Mouse (Mus musculus): ENCODE data around the gene Nfkbia.
A peak's percentile ranks its signal among the peaks of the same experiment; 100 is the strongest.

The Nfkbia gene

DNA sequence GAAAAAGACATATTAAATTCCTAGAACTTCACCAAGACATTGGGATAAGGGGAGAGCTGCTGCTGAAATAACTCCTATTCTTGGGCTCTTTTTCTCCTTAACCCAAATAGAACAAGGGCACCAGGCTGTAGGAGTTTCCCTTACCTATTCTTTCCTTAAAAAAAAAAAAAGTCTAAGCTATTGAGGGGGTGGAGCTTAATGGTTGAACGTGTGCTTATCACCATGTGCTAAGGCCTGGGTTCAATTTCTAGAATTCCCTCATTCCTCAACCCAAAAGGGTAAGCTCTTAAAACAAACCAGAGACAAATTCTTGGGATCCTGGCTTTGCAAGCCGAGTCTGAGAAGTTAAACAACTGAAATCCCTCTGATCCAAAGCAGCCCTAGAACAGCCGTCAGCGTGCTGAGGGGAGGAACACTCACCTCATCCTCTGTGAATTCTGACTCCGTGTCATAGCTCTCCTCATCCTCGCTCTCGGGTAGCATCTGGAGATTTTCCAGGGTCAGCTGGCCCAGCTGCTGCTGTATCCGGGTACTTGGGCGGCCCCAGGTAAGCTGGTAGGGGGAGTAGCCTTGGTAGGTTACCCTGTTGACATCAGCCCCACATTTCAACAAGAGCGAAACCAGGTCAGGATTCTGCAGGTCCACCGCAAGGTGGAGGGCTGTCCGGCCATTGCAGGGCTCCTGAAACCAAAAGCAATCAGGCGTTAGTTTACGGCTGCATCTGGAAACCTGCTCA is 2.3 kb downstream of the Nfkbia start:
- DNase-seq: no peak

DNA sequence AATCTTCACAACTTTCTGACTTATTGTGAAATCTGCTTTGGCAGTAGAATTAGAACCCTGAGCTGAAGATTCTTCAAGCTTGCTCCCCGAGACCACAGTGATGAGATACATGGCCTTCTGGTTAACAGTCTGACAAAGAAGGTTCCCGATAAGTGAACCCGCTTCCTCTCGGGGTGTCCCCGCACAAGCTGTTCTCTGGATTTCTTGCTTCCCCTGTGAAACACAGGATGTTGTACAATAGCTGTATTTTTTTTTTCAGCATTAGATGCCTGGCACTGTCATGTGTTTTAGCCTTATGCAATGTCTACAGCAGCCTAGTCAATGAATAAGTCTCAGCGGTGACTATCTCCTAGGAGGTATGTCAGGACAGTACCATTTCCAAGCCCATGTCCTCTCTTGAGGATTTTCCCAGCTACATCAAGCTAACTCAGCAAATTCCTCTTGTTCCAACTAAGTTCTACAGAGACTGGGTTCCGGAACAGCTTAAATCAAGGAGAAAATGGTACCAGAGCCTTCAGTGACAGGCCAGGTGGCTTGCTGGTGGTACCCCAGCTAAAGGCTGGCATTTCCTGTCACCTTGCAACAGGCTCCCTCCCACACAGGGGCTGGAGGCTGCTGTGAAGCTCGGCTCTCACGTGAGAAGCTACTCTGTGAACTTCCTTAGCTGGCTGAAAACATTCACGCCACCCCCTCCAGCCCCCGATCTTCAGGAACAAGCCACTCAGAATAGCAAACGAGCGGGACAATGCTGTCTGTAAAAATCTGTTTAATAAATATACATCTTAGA is 3.6 kb downstream of the Nfkbia start:
- DNase-seq: no peak

DNA sequence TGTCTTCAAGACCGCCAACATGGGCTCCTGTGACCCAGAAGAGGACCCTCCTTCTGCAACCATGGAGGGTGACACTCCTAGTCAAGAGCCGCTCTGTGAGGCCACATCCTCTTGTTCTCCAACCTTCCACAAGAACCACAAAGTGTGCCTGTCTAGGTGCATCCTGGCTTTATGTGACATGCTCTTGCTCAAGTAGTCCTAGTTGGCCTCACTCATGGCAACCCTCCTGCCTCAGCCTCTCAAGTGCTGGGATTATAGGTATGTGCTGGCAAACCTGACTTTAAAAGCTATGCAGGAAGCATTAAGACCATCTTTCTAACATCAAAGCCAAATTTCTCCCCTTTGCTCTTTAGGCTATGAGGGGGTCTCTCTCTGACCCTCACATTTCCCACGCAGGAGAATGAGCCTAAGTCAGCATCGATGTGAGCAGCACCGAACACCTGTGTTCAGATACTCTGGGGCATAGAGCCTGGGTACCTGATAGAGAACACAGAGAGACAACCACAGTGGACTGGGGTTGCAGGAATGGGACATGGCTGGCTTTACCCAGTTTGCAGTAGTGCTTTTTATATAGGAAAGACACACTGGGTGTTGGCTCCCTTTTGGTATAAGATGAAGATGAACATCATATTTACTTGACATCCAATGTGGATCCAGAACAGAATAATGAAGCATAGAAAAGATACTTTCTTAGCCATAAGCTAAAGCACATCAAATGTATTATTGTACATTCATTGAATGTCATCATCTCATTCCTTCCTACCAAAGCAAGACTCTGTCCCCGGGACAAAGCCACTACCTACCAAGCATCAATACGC is 4.4 kb downstream of the Nfkbia start:
- no peak for DNase-seq

DNA sequence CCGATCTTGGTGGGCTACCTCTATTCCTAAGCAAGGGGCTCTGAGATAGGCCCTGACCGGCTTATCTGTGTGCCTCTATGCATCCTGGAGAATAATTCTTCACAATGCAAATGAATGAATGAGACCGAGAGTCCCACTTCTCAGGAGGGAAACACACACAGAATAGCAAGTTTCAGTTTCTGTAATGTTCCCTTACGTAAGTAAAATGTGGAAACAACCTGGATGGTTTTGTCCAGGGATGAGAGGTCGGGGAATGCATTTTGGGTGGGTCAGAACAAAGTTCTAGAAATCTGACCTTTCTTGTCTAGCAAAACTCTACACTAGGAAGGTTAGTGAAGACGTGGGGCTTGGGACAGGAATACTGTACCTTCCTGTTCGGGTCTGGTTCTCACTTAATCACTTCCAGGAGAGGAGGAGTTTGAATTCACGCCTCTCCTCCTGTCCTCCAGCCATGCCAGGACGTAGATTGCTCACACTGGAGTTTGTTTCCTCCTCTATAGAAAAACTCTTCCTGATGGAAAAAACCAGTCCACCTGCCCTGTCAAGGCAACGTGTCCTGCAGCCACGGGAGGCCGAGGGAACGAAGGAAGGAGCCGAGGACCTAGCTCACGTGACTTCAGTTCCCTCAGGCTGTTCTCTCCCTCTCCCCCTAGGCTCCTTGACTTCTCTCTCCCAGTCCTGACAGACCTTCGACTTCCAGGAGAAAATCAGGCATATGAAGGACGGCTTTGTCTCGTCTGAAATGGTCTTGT is 5.3 kb downstream of the Nfkbia start:
- no peak for DNase-seq

DNA sequence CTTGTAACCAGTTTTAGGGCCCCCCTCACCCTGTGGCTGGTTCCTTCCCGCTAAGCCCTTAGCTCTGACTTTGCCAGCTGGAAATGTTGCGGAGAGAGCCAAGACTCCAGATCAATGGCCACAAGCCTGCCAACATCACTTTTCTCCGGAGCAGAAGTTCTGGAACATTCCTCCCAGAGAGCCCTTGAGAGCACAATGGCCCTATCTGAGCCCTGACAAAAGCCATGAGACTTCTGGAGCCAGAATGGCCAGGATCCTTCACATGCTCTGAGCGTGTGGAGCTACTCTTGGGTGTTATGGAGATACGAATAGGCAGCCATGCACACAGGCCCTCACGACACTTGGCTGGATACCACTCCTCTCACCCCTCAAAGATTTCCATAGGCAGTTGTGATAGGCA is 7.6 kb downstream of the Nfkbia start:
- no peak for DNase-seq

DNA sequence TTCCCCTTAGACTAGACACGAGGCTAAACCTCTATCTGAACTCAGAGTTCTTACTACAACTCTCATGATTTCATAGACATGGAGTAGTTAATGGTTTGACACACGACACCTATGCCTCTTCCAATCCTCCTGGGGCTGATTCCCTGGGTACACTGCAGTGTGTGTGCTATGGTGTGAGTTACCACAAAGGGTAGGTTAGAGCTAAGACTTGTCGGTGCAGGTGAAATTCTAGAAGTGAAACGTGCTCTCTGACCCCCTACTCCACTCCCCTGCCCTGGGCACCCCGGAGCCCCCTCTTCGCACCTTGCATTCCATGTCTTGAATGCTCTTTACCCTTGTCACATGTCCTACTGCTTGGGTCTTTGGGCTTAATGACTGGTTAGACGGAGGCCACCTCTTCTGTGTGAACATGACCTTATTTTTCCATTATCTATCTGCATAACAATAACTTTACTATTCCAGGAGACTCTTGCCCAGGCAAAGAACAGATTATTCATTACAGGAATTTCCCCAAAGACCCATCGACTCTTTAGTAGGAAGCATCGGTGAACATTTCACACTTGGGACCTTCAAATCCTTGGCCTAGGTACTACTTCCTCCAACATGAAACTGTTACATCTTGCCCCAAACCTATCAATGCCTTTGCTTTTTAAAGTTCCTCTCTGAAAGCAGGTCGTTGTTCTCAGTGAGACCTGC is 8.2 kb downstream of the Nfkbia start:
- DNase-seq: no peak

DNA sequence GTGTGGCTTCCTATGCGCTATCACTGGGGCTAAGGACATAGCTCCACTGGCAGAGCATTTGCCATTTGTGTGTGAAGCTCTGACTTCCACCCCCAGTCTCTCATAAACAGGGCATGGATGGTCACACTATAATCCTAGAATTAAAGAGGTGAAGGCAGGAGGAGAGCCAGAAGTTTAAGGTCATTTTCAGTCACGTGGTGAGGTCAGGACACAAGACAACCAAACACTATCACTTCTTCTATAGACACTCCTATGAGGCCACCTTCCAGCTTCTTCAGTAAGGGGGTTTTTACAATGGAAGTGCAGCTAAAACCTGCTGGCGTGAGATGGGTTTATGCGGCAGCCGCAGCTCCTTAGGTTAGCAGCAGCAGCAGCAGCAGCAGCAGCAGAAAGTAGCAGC is 8.9 kb downstream of the Nfkbia start:
- DNase-seq: no peak

DNA sequence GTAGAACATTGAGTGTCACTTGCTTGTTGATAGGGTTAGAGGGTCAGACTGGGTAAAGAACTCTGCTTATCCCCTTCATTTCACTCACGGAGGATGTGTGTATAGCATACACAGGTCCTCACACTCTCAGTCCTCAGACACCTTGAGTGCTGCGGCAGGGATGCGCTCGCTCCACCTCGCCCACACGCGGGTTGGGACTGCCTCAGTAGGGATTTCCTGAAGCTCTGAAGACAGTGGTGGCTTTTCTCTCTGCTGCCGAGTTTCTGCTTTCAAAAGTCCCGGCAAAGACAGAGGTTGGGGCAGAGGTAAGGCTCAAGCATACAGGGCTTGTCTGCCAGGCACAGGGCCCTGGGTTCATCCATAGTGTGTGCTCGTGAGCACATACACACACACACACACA is 9.7 kb downstream of the Nfkbia start:
- DNase-seq: no peak

DNA sequence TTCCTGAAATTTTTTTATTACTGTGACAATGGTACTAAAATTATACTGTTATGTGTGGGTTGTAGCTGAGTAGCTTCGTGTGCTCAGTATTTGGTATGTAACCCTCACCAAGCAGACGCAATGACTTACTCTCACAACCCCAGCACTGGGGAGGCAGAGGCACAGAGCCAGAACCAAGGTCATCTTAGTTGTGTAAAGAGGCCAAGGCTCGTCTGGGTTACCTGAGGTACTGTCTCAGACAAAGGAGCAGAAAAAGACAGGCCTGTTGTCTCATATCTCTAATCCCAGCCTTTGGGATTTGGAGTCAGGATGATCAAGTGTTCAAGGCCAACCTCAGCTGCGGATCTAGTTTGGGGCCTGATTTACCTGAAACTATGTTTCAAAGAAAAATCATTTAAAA is 10.7 kb downstream of the Nfkbia start:
- DNase-seq: no peak

DNA sequence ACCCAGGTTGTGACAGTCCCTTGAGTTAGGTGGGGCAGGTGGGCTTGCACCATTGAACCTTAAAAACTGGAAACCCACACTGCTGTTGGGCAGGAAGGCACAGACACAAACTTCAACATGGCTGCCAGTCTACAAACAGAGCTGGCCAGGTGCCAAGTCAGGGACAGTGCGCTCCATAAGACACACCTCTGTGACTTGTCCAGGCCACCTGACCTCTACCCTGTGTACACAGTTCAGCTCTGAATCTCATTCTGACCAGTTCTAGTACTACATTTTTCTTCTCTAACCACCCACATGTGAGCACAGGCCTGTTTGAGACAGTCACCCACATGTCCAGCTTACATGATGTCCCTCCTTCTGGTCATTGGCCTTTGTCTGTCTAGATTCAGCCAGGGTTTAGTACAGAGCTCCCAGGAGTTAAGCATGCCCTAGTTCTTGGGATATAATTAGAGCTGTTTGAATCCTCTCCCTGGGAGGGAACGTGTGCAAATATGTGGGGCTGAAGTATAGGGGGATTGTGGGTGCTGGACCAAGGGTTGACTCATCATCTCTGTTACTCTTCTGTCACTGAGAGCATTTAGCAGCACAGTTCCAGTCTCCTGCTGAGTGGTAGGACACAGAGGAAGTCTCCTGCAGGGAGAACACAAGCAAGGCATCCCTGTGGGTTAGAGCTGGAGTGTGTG is 11.8 kb downstream of the Nfkbia start:
- no peak for DNase-seq

DNA sequence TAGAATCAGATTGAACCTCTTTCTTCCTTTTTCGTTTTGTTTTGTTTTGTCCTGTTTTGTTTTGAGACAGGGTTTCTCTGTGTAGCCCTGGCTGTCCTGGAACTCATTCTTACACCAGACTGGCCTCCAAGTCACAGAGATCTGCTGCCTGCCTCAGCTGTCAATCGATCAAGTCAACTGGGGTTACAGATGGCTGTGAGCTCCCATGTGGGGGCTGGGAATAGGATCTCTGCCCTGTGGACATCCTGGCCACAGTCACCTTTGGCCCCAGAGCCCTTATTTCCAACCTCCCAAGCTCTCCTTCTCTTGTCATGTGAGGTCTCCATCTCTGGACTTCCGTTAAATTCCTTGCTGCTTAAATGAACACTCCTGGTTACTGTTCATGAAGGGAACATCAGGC is 13.5 kb downstream of the Nfkbia start:
- no peak for DNase-seq

DNA sequence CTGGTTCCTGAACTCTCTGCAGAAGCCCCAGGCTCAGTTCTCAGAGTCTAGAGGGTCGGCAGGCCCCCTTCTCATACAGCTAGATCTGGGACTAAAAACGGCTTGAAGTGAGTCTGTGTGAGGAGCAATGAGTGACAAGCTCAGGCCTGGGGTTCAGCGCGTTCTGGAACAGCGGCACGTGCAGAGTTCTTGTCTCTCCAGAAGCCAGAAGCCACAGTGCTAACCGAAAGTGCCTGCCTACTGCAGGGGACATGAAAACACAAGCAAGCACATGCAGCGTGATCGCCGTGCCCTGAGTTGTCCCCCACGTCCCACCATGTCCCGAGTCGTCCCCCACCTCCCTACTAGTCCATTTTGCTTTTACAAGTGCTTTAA is 18.3 kb downstream of the Nfkbia start:
- DNase-seq: no peak

DNA sequence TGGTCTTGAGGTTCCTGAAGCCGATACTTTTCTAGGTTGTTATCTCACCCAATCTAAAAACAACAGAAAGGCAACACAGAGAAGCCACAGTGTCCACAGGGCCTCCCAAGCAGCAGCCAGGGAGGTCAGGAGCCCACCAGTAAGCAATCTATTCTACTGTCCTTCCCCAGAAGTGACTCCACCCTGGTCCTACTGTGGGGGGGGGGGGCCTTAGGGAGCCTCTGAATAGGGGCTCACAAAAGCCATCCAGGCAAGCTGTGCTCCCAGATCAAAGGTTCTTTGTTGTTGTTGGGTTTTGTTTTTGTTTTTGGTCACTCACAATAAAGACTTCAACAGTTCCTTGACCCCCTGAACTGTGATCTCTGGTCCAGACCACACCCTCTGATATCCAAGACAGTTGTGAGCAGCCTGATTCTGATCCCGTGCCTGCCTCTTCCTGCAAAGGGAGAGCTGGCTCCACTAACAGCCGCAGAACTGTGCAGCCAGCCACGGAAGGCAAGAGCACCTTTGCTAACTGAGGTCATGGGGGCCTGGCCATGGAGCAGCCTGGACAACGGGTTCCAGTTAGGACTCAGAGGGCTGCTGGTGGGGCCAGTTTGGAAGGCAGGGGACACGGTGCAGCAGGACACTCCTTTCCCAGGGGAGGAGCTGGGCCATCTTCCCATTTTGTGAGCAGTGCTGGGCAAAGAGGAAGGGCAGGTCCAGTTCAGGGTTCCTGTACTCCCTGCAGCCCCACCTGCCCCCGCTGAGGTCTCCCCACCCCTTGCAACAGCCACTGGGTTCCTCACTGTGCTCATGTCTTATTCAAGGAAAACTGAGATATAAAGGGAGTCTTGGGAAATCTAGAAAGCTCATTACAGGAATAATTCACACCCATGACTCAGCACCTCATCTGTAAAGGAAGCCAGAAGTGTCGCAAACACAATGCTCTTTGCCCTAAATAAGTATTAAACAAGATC is 18.9 kb downstream of the Nfkbia start:
- DNase-seq: no peak

DNA sequence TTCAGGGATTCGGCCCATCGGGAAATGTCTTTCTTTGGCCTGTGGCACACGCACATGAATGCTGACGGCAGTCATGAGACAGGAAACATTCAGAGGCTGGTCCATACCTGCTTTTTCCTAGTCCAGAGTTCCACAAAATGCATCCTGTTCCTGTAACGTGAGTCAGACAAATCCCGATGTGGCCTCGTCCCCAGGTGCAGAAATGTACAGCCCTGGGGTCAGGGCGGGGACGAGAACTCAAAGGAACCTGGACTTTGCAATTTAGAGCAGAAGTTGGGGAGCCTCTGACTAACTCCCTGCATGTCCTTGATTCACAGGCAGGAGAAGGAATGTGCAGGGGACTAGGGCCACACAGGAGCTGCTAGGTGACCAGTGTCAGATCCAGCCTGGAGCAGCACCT is 21.1 kb downstream of the Nfkbia start:
- DNase-seq: no peak

DNA sequence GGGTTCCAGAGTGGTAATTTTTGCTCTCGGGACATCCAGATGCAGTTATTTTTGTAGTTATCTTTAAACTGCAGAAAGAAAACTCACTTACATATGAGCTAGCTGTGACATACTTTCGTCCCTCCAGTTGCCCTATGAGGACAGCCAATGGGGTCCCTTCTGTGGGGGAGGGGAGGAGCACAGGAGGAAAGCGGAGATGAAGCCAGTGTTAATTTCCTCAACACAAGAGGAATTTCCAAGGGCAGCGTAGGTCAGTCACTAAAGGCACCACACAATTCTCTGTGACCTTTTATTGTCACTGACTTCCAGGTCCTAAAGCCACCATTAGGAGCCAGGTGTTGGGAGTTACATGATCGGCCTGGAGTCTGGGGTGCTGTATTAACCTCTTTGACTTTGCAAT is 22.0 kb downstream of the Nfkbia start:
- no peak for DNase-seq

DNA sequence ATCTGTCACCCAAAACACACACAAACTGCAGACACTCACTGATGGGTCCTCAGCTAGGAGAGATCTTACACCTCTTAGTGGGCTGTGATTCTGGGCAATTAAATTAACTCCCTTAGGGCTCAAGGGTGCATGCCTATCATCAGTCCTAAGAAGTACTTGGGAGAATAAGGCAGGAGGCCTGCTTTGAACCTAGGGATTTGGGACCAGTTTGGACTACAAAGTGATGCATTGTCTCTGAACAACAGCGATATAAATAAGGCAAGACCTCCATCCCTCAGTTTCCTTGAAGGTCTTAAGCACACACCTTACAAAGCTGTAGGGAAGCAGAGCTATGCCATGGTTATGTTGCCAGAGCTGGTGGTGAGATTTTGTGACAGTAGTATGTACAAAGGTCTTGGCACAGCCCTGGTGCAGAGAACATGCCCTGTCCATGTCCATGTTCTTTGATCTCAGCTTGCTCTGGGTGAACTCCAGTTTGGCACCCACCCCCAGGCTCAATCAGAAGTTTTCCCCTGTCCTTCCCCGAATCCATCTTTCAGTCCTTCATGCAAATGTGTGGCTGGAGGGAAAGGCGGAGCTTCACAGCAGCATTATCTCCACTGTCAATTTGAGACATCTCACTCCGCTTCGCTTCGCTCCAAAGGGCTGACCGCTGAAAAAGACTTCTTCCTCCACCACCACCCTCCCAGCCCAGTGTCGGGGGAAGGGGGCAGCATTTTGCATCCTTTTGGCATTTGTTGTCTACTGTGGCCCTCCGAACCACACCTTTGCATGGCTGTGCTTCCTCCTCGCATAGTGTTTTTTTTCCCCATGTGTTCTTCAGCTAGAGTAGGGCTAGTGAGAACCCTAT is 24.9 kb downstream of the Nfkbia start:
- no peak for DNase-seq

DNA sequence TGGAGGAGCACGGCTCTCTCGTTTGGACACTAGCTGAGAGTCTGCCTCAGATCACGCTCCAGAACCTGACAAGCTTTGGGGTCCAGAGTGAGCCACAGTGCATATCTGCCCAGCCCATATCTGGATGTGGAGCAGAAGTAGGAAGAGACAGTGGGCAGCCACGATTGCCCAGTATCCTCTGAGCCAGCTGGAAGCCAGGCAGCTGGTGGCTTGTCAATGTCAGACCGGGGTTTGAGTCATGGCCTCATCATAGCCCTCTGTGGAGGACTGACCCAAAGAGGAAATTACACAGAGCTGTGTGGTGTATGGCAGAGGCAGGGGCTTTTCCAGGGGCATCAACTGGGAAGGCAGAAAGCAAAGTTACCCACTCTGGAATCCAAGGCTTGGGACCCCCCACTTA is 25.6 kb downstream of the Nfkbia start:
- no peak for DNase-seq

DNA sequence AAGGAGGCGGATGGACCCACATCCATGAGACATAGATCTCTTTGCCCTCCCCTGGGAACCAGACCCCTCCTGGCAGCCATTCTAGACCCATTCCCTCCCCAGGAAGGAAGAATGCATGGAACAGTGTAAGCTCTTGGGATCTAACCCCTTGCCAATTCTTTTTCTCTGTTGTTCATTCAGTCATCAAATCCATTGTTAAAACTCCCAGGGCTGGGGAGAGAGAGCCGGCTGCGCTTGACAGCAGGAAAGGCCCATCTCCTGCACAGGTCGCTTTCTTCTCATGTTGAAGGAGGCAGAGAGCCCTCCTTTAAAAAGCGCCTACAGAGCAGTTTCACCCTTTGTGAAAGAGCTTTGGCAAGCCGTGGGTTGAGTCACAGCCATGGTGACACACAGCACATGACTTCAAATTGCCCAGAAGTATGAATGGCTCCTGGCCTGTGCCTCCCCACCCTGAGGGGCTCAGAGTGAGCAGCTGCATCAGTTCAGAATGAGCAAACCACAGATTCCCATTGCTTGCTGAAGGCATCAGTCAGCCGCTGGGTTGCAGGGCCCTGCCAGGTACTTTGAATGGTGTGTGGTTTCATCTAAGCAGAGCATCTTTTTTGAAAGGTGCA is 26.3 kb downstream of the Nfkbia start:
- peak; percentile 65 for DNase-seq

DNA sequence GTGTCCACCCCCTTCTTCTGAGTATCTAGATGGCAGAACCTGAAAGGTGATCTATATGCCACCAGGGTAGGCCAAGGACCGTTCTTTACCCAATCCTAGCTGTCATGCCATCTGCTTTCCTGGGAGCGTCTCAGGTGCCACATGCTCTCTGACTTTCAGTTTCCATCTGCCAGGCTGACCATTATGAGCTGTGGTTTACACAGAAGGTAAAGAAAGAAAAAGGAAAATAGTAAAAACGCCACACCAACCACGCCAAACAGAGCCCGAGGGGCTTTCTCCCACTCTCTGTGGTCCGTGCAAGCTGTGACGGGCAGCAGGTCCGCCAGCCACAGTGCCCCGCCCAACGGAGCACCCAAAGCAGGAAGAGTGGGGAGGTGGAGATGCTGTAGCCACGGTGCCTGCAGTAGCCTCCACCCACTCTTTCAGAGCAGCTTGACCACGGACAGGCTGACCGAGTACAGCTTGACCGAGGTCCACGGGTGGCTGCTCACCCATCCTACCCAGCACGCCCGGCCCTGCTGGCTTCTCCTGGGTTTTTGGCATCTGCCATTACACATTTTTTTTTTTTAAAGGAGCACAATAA is 27.0 kb downstream of the Nfkbia start:
- peak; percentile 86 for DNase-seq

Measured in cerebellum, adult 9-10 months (tissue).